Mouse (Mus musculus): ENCODE results near the gene Pfn1.

GRCm38 (mm10) chr11:70700613-70701012 is 46.2 kb upstream of the Pfn1 start:
- TF ChIP-seq EP300 (IDR thresholded peaks at IDR 0.05; ENCODE audit: insufficient read depth, low read depth, low read length) (no peak), POLR2A (IDR thresholded peaks at IDR 0.05; ENCODE audit: insufficient read depth, low read length) (no peak)

Measured in ES-Bruce4 (cell line).